Mouse (Mus musculus): ENCODE measurements around the gene Fam207a. TPM values are rescaled to one million over a fixed set of nuclear protein-coding genes. Genes with fewer than 3 reads are reported as not detected.

The Fam207a gene
- polyA plus RNA-seq, 1 experiment = 38.8 TPM

DNA sequence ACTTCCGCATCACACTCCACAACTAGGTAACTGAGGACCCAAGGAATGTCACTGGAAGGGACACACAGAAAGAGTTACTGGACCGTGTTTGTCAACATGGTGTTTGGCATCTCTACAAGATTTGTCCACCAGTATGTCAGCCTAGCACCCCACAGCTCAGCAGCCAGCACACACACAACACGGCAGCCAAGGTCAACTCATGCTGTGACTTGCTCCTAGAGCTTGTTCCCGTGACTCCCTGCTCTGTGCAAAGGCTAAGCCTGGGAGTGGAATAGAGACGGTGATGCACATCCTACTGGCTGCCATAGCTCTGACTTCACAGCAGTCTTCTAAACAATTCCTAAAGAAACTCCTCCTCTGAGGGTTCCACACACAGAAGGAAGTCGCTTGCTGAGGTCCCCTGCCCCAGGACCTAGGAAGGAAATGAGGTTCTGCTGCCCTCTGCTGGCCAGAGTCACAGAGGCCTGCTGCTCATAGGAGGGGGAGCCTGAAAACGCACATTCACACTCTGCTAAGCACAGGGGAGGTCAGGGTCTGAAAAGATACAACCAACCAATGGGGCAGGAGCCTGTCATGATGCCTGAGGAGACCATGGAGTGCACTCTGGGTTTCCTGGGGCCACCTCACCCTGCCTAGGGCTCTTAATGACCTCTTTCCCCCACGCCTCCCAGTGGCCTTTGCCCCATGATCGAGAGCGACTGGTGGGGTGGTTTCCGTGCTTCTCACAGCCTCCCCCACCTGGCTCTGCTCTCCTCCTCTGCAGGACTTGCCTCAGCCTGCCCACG, 6.0 kb downstream of the Fam207a start:
- TF ChIP-seq CTCF (IDR thresholded peaks at IDR 0.05; ENCODE audit: borderline replicate concordance, extremely low read depth, insufficient read depth, insufficient read length) (peak; percentile 93), POLR2A (IDR thresholded peaks at IDR 0.05; ENCODE audit: borderline replicate concordance, extremely low read depth, insufficient read depth, insufficient read length, poor library complexity, severe bottlenecking) (no peak)
- DNase-seq (ENCODE audit: low read depth) = peak; percentile 88

DNA sequence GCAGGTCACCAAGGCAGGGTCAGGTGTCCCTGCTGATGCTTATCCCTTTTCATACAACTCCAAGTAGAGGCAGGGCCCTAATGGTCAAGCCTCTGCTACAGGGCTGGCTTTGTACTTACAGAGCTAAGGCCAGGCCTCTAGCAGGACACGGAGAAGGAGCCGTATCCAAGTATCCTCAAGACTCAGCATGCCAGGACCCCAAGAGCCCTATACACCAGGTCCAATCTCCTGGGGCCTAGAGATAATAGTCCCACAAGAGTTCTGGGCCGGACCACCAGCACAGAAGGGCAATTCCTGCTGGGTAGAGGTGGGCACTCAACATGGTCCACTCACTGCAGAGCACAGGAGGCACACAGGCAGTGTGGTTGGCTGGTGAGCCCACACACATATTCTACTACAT, 6.8 kb downstream of the Fam207a start:
- TF ChIP-seq CTCF (IDR thresholded peaks at IDR 0.05; ENCODE audit: borderline replicate concordance, extremely low read depth, insufficient read depth, insufficient read length) (no peak), POLR2A (IDR thresholded peaks at IDR 0.05; ENCODE audit: borderline replicate concordance, extremely low read depth, insufficient read depth, insufficient read length, poor library complexity, severe bottlenecking) (no peak)
- DNase-seq (ENCODE audit: low read depth) = no peak

DNA sequence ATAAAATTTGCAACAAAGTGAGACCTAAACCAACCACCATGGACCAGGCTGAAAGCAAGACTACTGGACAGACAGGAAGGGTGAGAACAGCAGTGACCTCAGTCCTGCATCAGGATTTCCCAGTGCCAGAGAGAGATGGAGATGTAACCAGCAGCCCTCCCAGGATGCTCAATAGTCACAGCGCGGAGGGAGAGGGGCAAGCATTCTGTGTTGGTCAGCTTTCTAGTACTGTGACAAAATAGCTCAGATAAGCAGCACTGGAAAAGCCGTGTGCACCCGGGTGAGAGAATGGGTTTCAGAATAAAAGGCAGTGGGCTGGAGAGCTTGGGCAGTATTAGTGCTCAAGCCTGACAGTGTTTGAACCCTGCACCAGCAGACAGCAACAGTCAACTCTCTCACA, 7.8 kb downstream of the Fam207a start:
- DNase-seq (ENCODE audit: low read depth) = no peak
- no peak for TF ChIP-seq CTCF (IDR thresholded peaks at IDR 0.05; ENCODE audit: borderline replicate concordance, extremely low read depth, insufficient read depth, insufficient read length)
- no peak for TF ChIP-seq POLR2A (IDR thresholded peaks at IDR 0.05; ENCODE audit: borderline replicate concordance, extremely low read depth, insufficient read depth, insufficient read length, poor library complexity, severe bottlenecking)

DNA sequence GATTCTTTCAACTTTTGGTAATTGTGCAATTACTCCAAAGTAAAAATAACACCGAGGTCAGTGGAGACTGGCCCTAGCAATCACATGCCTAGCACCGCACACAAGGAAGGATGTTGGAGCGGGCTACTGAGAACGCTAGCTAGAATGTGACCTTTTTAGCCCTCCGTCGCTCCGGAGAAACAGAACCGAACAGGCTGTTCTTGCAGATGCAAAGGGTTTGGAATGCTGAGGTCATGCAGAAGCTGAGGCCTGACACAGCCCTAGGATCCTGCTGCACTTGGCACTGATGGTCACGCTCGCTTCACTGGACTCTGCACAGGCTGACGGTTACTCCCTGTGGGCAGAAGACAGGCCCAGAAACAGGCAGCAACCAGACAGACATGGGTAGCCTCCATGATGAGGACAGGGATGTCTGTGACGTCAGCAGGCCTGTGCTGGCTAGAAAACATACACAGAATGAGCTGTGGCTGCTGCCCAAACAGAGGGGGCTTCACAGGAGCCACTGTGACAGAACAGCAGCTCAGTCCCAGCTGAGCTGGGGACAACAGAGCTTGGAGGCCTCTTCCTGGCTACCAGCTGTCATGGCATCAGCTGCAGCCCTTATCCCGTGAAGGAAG, 8.5 kb downstream of the Fam207a start:
- no peak for TF ChIP-seq CTCF (IDR thresholded peaks at IDR 0.05; ENCODE audit: borderline replicate concordance, extremely low read depth, insufficient read depth, insufficient read length)
- DNase-seq (ENCODE audit: low read depth) = no peak

DNA sequence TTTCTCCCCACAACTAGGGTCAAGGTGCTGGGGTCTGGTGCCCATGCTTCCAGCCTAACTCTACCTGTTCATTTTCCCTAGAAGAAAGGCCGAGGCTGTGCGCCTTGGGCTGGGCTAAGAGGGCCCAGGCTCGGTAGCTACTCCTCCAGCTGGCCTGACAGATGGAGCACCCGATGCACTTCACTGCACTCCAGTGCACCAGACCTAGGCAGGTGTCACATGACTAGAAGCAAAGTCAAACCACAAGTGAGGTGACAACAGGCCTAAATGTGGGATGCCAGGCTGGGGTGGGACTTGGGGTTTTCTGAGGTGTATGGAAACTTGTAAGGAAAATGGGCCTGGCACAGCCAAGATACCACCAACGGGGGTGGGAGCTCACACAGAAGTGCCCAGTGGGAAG, 9.1 kb downstream of the Fam207a start:
- no peak for DNase-seq (ENCODE audit: low read depth)
- no peak for TF ChIP-seq POLR2A (IDR thresholded peaks at IDR 0.05; ENCODE audit: borderline replicate concordance, extremely low read depth, insufficient read depth, insufficient read length, poor library complexity, severe bottlenecking)
- TF ChIP-seq CTCF (IDR thresholded peaks at IDR 0.05; ENCODE audit: borderline replicate concordance, extremely low read depth, insufficient read depth, insufficient read length) = no peak

DNA sequence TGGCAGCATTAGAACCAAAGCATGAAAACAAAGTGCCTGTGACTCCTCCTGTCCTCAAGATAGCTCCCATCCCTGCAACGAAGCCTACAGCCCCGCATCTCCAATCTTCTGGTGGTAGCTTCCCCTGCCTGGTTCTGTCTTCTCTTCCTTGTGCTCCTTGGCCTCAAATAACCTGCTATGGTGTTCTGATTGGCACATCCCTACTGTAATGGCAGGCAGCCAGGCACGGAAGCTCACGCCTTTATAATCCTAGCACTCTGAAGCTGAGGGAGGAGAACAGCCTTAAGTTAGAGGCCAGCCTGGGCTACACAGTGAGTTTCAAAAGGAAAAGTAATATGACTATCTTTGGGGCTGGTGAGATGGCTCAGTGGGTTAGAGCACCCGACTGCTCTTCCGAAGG, 11.4 kb downstream of the Fam207a start:
- no peak for DNase-seq (ENCODE audit: low read depth)
- TF ChIP-seq POLR2A (IDR thresholded peaks at IDR 0.05; ENCODE audit: borderline replicate concordance, extremely low read depth, insufficient read depth, insufficient read length, poor library complexity, severe bottlenecking) (no peak), CTCF (IDR thresholded peaks at IDR 0.05; ENCODE audit: borderline replicate concordance, extremely low read depth, insufficient read depth, insufficient read length) (no peak)

DNA sequence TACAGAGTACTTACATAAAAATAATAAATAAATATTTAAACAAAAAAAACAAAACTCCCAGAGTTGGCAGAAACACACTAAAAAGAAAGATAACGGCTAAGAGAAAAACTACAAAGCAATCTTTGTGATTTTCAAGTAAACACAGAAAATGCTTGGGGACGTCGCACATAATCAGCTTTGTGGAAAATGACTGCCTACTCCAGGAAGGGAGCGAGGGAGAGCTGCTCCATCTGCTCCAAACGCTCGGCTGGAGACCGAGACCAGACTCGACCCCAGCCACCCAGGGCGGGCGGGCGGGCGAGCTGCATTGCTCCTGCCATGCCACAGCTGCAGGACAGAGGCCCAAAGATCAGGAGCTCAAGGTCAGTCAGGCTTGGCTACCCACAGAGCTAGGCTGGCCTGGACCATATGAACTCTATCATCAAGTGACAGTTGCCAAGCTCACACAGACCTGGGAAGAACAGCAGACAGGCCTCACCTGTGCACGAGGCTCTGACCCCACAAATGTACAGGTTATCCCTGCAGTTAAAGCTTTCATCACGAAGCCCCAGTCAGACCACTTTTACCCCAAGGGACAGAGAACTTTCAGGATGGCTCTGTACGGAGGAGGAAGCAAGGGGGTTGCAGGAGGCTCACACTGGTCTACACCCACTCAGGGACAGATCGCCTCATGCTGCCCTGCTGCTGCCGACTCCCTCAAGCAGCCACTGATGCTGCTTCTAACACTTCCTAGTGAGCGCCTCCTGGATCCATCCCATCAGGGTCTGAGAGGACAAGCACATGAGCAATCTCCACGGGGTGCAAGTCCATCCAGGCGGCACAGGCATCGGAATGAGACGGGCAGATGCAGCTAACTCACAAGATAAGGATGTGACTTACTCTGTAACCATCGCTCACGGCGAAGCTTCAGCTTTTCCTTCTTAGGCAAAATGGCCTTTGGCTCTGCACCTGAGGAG, 12.3 kb downstream of the Fam207a start:
- DNase-seq (ENCODE audit: low read depth) = no peak
- no peak for TF ChIP-seq POLR2A (IDR thresholded peaks at IDR 0.05; ENCODE audit: borderline replicate concordance, extremely low read depth, insufficient read depth, insufficient read length, poor library complexity, severe bottlenecking)
- TF ChIP-seq CTCF (IDR thresholded peaks at IDR 0.05; ENCODE audit: borderline replicate concordance, extremely low read depth, insufficient read depth, insufficient read length) = no peak

DNA sequence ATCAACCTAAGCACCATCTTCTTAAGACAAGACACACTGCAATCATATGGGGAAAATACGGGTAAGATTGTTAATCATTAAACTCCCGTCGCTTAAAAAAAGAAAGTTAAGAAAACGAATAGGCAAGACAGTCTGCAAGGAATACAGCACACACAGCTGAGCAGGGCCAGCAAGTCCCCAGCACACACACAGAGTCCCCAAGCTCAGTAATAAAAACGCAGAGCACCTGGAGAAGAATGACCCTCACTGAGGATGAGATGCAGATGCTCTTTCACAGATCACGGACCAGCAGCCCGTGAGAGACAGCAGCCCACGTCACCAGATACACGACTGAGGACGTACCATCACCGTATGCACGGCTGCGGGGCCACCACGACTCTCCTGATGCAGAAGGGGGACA, 14.9 kb downstream of the Fam207a start:
- DNase-seq (ENCODE audit: low read depth) = no peak
- TF ChIP-seq POLR2A (IDR thresholded peaks at IDR 0.05; ENCODE audit: borderline replicate concordance, extremely low read depth, insufficient read depth, insufficient read length, poor library complexity, severe bottlenecking) (no peak), CTCF (IDR thresholded peaks at IDR 0.05; ENCODE audit: borderline replicate concordance, extremely low read depth, insufficient read depth, insufficient read length) (no peak)

DNA sequence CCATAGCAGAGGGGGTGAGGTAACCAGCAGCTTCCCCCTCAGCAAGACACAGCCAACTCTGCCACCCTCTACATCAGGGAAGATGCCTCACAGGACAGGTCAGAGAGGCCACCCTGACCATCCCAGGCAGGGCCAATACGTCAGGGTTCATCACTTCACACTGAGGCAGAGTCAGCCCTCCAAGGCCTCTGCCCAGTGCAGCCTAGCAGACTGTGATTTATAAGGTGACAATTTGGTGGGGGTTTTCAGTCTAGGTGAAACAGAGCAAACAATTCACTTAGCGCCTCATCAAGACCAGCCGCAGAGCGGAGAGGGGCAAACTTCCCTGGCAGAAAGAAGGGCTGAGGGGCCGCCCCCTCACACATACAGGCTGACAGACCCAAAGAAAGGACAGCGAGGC, 17.3 kb downstream of the Fam207a start:
- no peak for DNase-seq (ENCODE audit: low read depth)
- TF ChIP-seq POLR2A (IDR thresholded peaks at IDR 0.05; ENCODE audit: borderline replicate concordance, extremely low read depth, insufficient read depth, insufficient read length, poor library complexity, severe bottlenecking) = no peak
- TF ChIP-seq CTCF (IDR thresholded peaks at IDR 0.05; ENCODE audit: borderline replicate concordance, extremely low read depth, insufficient read depth, insufficient read length) = no peak

DNA sequence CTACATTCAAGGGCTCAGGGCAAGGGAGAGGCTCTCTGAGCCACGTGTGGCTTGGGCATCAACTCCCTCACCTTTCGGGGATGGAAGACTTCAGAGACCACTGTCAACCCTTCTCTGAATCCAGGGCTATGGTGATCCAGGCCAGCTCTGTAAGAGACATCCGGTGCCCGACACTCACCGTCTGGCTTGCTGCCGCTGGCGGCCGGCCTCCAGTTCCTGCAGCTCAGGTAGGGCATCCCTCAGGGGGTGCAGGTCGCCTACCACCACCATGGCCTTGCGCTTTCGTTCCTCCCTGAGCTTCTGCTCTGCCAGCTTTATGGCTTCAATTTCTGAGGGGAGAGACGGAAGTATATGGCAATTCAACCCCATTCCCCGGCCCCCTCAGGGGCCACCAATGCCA, 18.4 kb downstream of the Fam207a start:
- TF ChIP-seq POLR2A (IDR thresholded peaks at IDR 0.05; ENCODE audit: borderline replicate concordance, extremely low read depth, insufficient read depth, insufficient read length, poor library complexity, severe bottlenecking) (no peak), CTCF (IDR thresholded peaks at IDR 0.05; ENCODE audit: borderline replicate concordance, extremely low read depth, insufficient read depth, insufficient read length) (no peak)
- DNase-seq (ENCODE audit: low read depth) = no peak

DNA sequence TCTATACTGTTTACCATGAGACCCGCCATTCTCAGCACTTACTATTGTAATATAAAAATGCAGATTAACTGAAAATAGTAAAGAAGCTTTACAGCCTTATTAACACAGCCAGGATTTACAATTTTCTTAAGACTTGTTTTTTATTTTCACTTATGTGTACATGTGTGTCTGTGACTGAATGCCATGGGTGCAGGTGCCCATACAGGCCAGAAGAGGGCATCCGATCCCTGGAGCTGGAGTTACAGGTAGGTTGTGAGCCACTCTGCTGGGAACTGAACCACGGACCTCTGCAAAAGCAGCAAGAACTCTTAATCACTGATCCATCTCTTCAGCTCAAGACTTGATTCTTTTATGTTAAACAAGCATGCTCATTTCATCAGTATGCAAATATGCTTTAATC, 22.7 kb downstream of the Fam207a start:
- DNase-seq (ENCODE audit: low read depth) = no peak
- TF ChIP-seq POLR2A (IDR thresholded peaks at IDR 0.05; ENCODE audit: borderline replicate concordance, extremely low read depth, insufficient read depth, insufficient read length, poor library complexity, severe bottlenecking) = no peak
- no peak for TF ChIP-seq CTCF (IDR thresholded peaks at IDR 0.05; ENCODE audit: borderline replicate concordance, extremely low read depth, insufficient read depth, insufficient read length)
